In genomic region chr2:62645475-62645874, GRCm38 (mm10) we compare ENCODE assay signal across 7 mouse cellular contexts. TPM values are rescaled to one million over a fixed set of nuclear protein-coding genes. Genes with fewer than 3 reads are reported as not detected.
DNase-seq lines count a peak whose midpoint lies in the region; ATAC-seq and TF ChIP-seq lines count a peak whose summit lies in the region.

No protein-coding gene starts in this region.

- ATAC-seq in activated CD4-positive, CD25-positive, alpha-beta regulatory T cell, adult 4 months: peak; percentile 26
- no peak for ATAC-seq in embryonic facial prominence, embryonic 13.5 days (ENCODE audit: insufficient number of reproducible peaks, insufficient read depth, low FRiP score, low TSS enrichment, low read depth)
- peak; percentile 13; the same call in 1 of the 2 replicates for ATAC-seq in limb, embryonic 14.5 days (ENCODE audit: low FRiP score, low read depth)
- peak; percentile 46; the same call in 1 of the 2 replicates for ATAC-seq in midbrain, embryonic 15.5 days (replicated peaks)

- no peaks in the 10 kb centered on the region for H3K36me3 ChIP-seq in embryonic facial prominence, embryonic 13.5 days
- H3K36me3 ChIP-seq in limb, embryonic 14.5 days (ENCODE audit: control insufficient read depth, insufficient read depth, low read length): no peaks in the 10 kb centered on the region
- H3K36me3 ChIP-seq in midbrain, embryonic 15.5 days (replicated peaks): no peaks in the 10 kb centered on the region

- H3K27ac ChIP-seq in embryonic facial prominence, embryonic 13.5 days: no peak overlapping the region
- H3K27ac ChIP-seq in limb, embryonic 14.5 days (replicated peaks; ENCODE audit: low read depth, low read length): no peak overlapping the region
- H3K27ac ChIP-seq in midbrain, embryonic 15.5 days: no peak overlapping the region

- H3K4me2 ChIP-seq in embryonic facial prominence, embryonic 13.5 days: peak overlapping the region; percentile 71
- H3K4me2 ChIP-seq in limb, embryonic 14.5 days (replicated peaks; ENCODE audit: low read depth, low read length, severe bottlenecking): peak overlapping the region; percentile 75
- H3K4me2 ChIP-seq in midbrain, embryonic 15.5 days: peak overlapping the region; percentile 93

- peak; percentile 36 to 39 for DNase-seq in heart, postnatal 36 days
- DNase-seq in limb, embryonic 14.5 days (ENCODE audit: low spot score): no peak
- DNase-seq in thymus, postnatal 4 days: peak; percentile 34
- DNase-seq in cerebellum, postnatal 36 days: no peak

- H3K9ac ChIP-seq in embryonic facial prominence, embryonic 13.5 days: peak overlapping the region; percentile 67
- peak overlapping the region; percentile 61 for H3K9ac ChIP-seq in limb, embryonic 14.5 days (ENCODE audit: low read depth, low read length, severe bottlenecking)
- H3K9ac ChIP-seq in midbrain, embryonic 15.5 days: peak overlapping the region; percentile 34; the same call in 1 of the 2 replicates

- 37% methylated on average over 12 of the region's 12 CpGs for WGBS in embryonic facial prominence, embryonic 13.5 days
- 40% methylated on average over 12 of the region's 12 CpGs for WGBS in limb, embryonic 14.5 days
- 36% methylated on average over 12 of the region's 12 CpGs for WGBS in midbrain, embryonic 15.5 days

- 0 out of 2 replicates have a peak, but pooled peaks cover 4% of the 10 kb centered on the region for H3K4me1 ChIP-seq in embryonic facial prominence, embryonic 13.5 days
- H3K4me1 ChIP-seq in limb, embryonic 14.5 days (ENCODE audit: control insufficient read depth, insufficient read depth, low read length): no peaks in the 10 kb centered on the region
- H3K4me1 ChIP-seq in midbrain, embryonic 15.5 days: peaks cover 14% of the 10 kb centered on the region

- intact Hi-C loops in heart, postnatal 36 days (cut with DNase I): no loop called here

- H3K9me3 ChIP-seq in embryonic facial prominence, embryonic 13.5 days: no peaks in the 10 kb centered on the region
- no peaks in the 10 kb centered on the region for H3K9me3 ChIP-seq in limb, embryonic 14.5 days (ENCODE audit: control insufficient read depth, low read length)
- H3K9me3 ChIP-seq in midbrain, embryonic 15.5 days: no peaks in the 10 kb centered on the region

- no peak for TF ChIP-seq POLR2A in limb, embryonic 14.5 days (IDR thresholded peaks at IDR 0.05; ENCODE audit: borderline replicate concordance, extremely low read depth, insufficient read depth, insufficient read length)

- H3K27me3 ChIP-seq in embryonic facial prominence, embryonic 13.5 days: peaks cover 5% of the 10 kb centered on the region; the same call in 1 of the 2 replicates
- no peaks in the 10 kb centered on the region for H3K27me3 ChIP-seq in limb, embryonic 14.5 days (ENCODE audit: control insufficient read depth, insufficient read depth, low read length)
- H3K27me3 ChIP-seq in midbrain, embryonic 15.5 days (replicated peaks): peaks cover 6% of the 10 kb centered on the region; the same call in 1 of the 2 replicates

- peak overlapping the region; percentile 58 for H3K4me3 ChIP-seq in embryonic facial prominence, embryonic 13.5 days
- H3K4me3 ChIP-seq in limb, embryonic 14.5 days (replicated peaks; ENCODE audit: low read length): peak overlapping the region; percentile 56
- peak overlapping the region; percentile 50 for H3K4me3 ChIP-seq in midbrain, embryonic 15.5 days

RNA-seq across cellular contexts. Expression of gene Ifih1, which starts 0.6 kb away (rescaled TPM):
- polyA plus RNA-seq in activated CD4-positive, CD25-positive, alpha-beta regulatory T cell, adult 4 months (2017; shearing (Covaris generic)): 10 to 100 TPM; 25.1 to 32.1 TPM
- 1.1 and 1.3 TPM in 2 replicates for polyA plus RNA-seq in embryonic facial prominence, embryonic 13.5 days (2015; fragmentation: Nextera tagmentation; extraction: Ambion mirVana)
- 1 to 10 TPM; 6.1 to 8.6 TPM for total RNA-seq in heart, postnatal 36 days (2021)
- 0.67 and 0.75 TPM in 2 replicates for polyA plus RNA-seq in limb, embryonic 14.5 days (2012; rRNA removed)
- polyA plus RNA-seq in limb, embryonic 14.5 days (2014; fragmentation: Nextera tagmentation; extraction: Ambion mirVana): 1.8 and 2.7 TPM in 2 replicates
- 0.93 and 0.97 TPM in 2 replicates for polyA plus RNA-seq in midbrain, embryonic 15.5 days (2015; fragmentation: Nextera tagmentation; extraction: Ambion mirVana)

RNA-seq across cellular contexts. Expression of gene Gca, which starts 18.6 kb away (rescaled TPM):
- 1 to 10 TPM; 1.5 to 2.1 TPM for polyA plus RNA-seq in activated CD4-positive, CD25-positive, alpha-beta regulatory T cell, adult 4 months (2017; shearing (Covaris generic))
- 1.9 and 2.1 TPM in 2 replicates for polyA plus RNA-seq in embryonic facial prominence, embryonic 13.5 days (2015; fragmentation: Nextera tagmentation; extraction: Ambion mirVana)
- total RNA-seq in heart, postnatal 36 days (2021): 10 to 100 TPM; 26.4 to 29.9 TPM
- polyA plus RNA-seq in limb, embryonic 14.5 days (2012; rRNA removed): 2.6 and 2.8 TPM in 2 replicates
- 2.7 and 3.2 TPM in 2 replicates for polyA plus RNA-seq in limb, embryonic 14.5 days (2014; fragmentation: Nextera tagmentation; extraction: Ambion mirVana)
- polyA plus RNA-seq in midbrain, embryonic 15.5 days (2015; fragmentation: Nextera tagmentation; extraction: Ambion mirVana): 2.7 and 3.4 TPM in 2 replicates

Comparison
In these comparisons a context has a peak if more than half of its experiments do, and no peak if none do; other contexts are left out.
1. DNase-seq: peak in heart, postnatal 36 days (2 of 2) and thymus, postnatal 4 days (single experiment); none in limb, embryonic 14.5 days (single experiment) and cerebellum, postnatal 36 days (0 of 2).
2. RNA of gene Ifih1, which starts 0.6 kb away (polyA plus RNA-seq): 25.1 to 32.1 TPM in activated CD4-positive, CD25-positive, alpha-beta regulatory T cell, adult 4 months; 0.67 to 2.7 TPM in limb, embryonic 14.5 days, 1.1 to 1.3 TPM in embryonic facial prominence, embryonic 13.5 days and 0.93 to 0.97 TPM in midbrain, embryonic 15.5 days; every median in the first group is over 4 times any median in the second.
3. Peak in every context shown above with its lines, with median percentiles within 50 percentile points of each other: H3K4me2 ChIP-seq, H3K4me3 ChIP-seq and H3K9ac ChIP-seq.